In genomic region chr3:9346356-9346755, GRCm38 (mm10) we compare ENCODE assay signal across 8 mouse cellular contexts.
A peak's percentile ranks its signal among the peaks of the same experiment; 100 is the strongest.
DNase-seq lines count a peak whose midpoint lies in the region; ATAC-seq lines count a peak whose summit lies in the region.

No protein-coding gene starts in this region.

- H3K4me2 ChIP-seq in kidney, embryonic 14.5 days (replicated peaks; ENCODE audit: low read depth, low read length): peak overlapping the region; percentile 95
- peak overlapping the region; percentile 92 for H3K4me2 ChIP-seq in embryonic facial prominence, embryonic 12.5 days (replicated peaks)
- H3K4me2 ChIP-seq in hindbrain, embryonic 15.5 days: peak overlapping the region; percentile 84
- H3K4me2 ChIP-seq in midbrain, embryonic 13.5 days (replicated peaks): peak overlapping the region; percentile 97

- no peaks in the 10 kb centered on the region for H3K36me3 ChIP-seq in kidney, embryonic 14.5 days (ENCODE audit: control insufficient read depth, insufficient read depth, low read length)
- H3K36me3 ChIP-seq in embryonic facial prominence, embryonic 12.5 days: no peaks in the 10 kb centered on the region
- H3K36me3 ChIP-seq in hindbrain, embryonic 15.5 days: no peaks in the 10 kb centered on the region
- no peaks in the 10 kb centered on the region for H3K36me3 ChIP-seq in midbrain, embryonic 13.5 days

- peak overlapping the region; percentile 55 for H3K4me3 ChIP-seq in kidney, embryonic 14.5 days (ENCODE audit: low read length)
- peak overlapping the region; percentile 48 for H3K4me3 ChIP-seq in embryonic facial prominence, embryonic 12.5 days
- H3K4me3 ChIP-seq in hindbrain, embryonic 15.5 days: peak overlapping the region; percentile 40
- H3K4me3 ChIP-seq in midbrain, embryonic 13.5 days (replicated peaks): peak overlapping the region; percentile 58

- no peaks in the 10 kb centered on the region for H3K9me3 ChIP-seq in kidney, embryonic 14.5 days (ENCODE audit: control insufficient read depth, low read length)
- H3K9me3 ChIP-seq in embryonic facial prominence, embryonic 12.5 days: no peaks in the 10 kb centered on the region
- no peaks in the 10 kb centered on the region for H3K9me3 ChIP-seq in hindbrain, embryonic 15.5 days
- H3K9me3 ChIP-seq in midbrain, embryonic 13.5 days: no peaks in the 10 kb centered on the region

- H3K9ac ChIP-seq in kidney, embryonic 14.5 days (ENCODE audit: low read depth, low read length): peak overlapping the region; percentile 55; the same call in 1 of the 2 replicates
- H3K9ac ChIP-seq in embryonic facial prominence, embryonic 12.5 days: no peak overlapping the region
- H3K9ac ChIP-seq in hindbrain, embryonic 15.5 days: peak overlapping the region; percentile 50; the same call in 1 of the 2 replicates
- peak overlapping the region; percentile 75 for H3K9ac ChIP-seq in midbrain, embryonic 13.5 days (replicated peaks)

- no peak for DNase-seq in kidney, adult 9 months
- no peak for DNase-seq in thymus, postnatal 0 days (ENCODE audit: low spot score)
- no peak for DNase-seq in lung, postnatal 4 days

- peaks cover 3% of the 10 kb centered on the region; the same call in 1 of the 2 replicates for H3K27me3 ChIP-seq in kidney, embryonic 14.5 days (ENCODE audit: control insufficient read depth, insufficient read depth, low read length)
- peaks cover 23% of the 10 kb centered on the region for H3K27me3 ChIP-seq in embryonic facial prominence, embryonic 12.5 days
- H3K27me3 ChIP-seq in hindbrain, embryonic 15.5 days: peaks cover 18% of the 10 kb centered on the region
- H3K27me3 ChIP-seq in midbrain, embryonic 13.5 days: peaks cover 33% of the 10 kb centered on the region

- peaks cover 10% of the 10 kb centered on the region for H3K4me1 ChIP-seq in kidney, embryonic 14.5 days (ENCODE audit: control insufficient read depth, insufficient read depth, low read length)
- peaks cover 8% of the 10 kb centered on the region; the same call in 1 of the 2 replicates for H3K4me1 ChIP-seq in embryonic facial prominence, embryonic 12.5 days
- H3K4me1 ChIP-seq in hindbrain, embryonic 15.5 days (replicated peaks): peaks cover 29% of the 10 kb centered on the region
- H3K4me1 ChIP-seq in midbrain, embryonic 13.5 days (replicated peaks): peaks cover 32% of the 10 kb centered on the region

- ATAC-seq in kidney, embryonic 14.5 days (ENCODE audit: low FRiP score, low TSS enrichment): no peak
- ATAC-seq in embryonic facial prominence, embryonic 12.5 days (ENCODE audit: insufficient number of reproducible peaks, insufficient read depth, low FRiP score, low TSS enrichment): no peak
- ATAC-seq in hindbrain, embryonic 15.5 days (ENCODE audit: low FRiP score, low read depth): no peak
- no peak for ATAC-seq in midbrain, embryonic 13.5 days
- no peak for ATAC-seq in inflammation-experienced regulatory T-cells, adult 6 months

- WGBS in kidney, embryonic 14.5 days: 4% methylated on average over 13 of the region's 13 CpGs
- WGBS in embryonic facial prominence, embryonic 12.5 days: 1% methylated on average over 13 of the region's 13 CpGs
- WGBS in hindbrain, embryonic 15.5 days: 5% methylated on average over 13 of the region's 13 CpGs
- WGBS in midbrain, embryonic 13.5 days: 2% methylated on average over 13 of the region's 13 CpGs

- no peak overlapping the region for H3K27ac ChIP-seq in kidney, embryonic 14.5 days (ENCODE audit: low read depth, low read length)
- no peak overlapping the region for H3K27ac ChIP-seq in embryonic facial prominence, embryonic 12.5 days
- H3K27ac ChIP-seq in hindbrain, embryonic 15.5 days (replicated peaks): no peak overlapping the region
- H3K27ac ChIP-seq in midbrain, embryonic 13.5 days: no peak overlapping the region
